Mouse (Mus musculus) heart, postnatal 0 days (tissue): ENCODE measurements at regions not wholly inside any gene's neighbourhood (a gene's known extent, or its start where the extent isn't known, plus 50 kb on each side); places are given as distances from the start of the nearest gene placed in this dataset.

ENCODE experiments used
- ATAC-seq: fragments of 200-750 bp; cut with Nextera tagmentation; 2 replicates; pipeline ENCODE4 v1.8.0; 2017; ENCODE audit warnings: low read depth, moderate number of reproducible peaks, moderate library complexity; ENCODE audit not compliant: insufficient read depth
- DNase-seq: peaks from one replicate; pipeline ENCODE4 v3.0.0-alpha.2; 2016; ENCODE audit warnings: low spot score
- H3K27ac ChIP-seq: fragments of 300-500 bp; sonication (generic); 2 replicates; pipeline ENCODE4 v1.5.1; 2014; ENCODE audit warnings: low read depth, mild to moderate bottlenecking
- H3K27me3 ChIP-seq: fragments of 300-500 bp; sonication (generic); 2 replicates; pipeline ENCODE4 v1.6.1; 2014; ENCODE audit warnings: low read length, mixed read lengths; ENCODE audit not compliant: control insufficient read depth, insufficient read depth
- H3K36me3 ChIP-seq: fragments of 300-500 bp; sonication (generic); replicated peaks from 2 replicates; pipeline ENCODE4 v1.6.1; 2014; ENCODE audit warnings: low read length, mixed read lengths; ENCODE audit not compliant: control insufficient read depth, insufficient read depth
- H3K4me1 ChIP-seq: fragments of 300-500 bp; sonication (generic); 2 replicates; pipeline ENCODE4 v1.6.1; 2014; ENCODE audit warnings: antibody characterized with exemption; ENCODE audit not compliant: control insufficient read depth, insufficient read depth
- H3K4me2 ChIP-seq: fragments of 300-500 bp; sonication (generic); 2 replicates; pipeline ENCODE4 v1.6.1; 2014; ENCODE audit warnings: low read depth, mild to moderate bottlenecking, low read length, moderate library complexity
- H3K4me3 ChIP-seq: fragments of 300-500 bp; sonication (generic); 2 replicates; pipeline ENCODE4 v1.5.1; 2014; ENCODE audit warnings: low read depth, low read length
- H3K9ac ChIP-seq: fragments of 300-500 bp; sonication (generic); replicated peaks from 2 replicates; pipeline ENCODE4 v1.6.1; 2014; ENCODE audit warnings: low read depth, low read length, mixed read lengths
- H3K9me3 ChIP-seq: fragments of 300-500 bp; sonication (generic); replicated peaks from 2 replicates; pipeline ENCODE4 v1.6.1; 2016; ENCODE audit warnings: low read length; ENCODE audit not compliant: control insufficient read depth
- CTCF ChIP-seq: IDR thresholded peaks from 2 replicates; pipeline ENCODE4 v1.5.1; 2016; ENCODE audit warnings: antibody characterized with exemption, control low read depth, low read depth
- EP300 ChIP-seq: IDR thresholded peaks from 2 replicates; pipeline ENCODE4 v1.6.1; 2016; ENCODE audit warnings: antibody characterized with exemption, low read depth
- WGBS: fragments of 180-500 bp; shearing (Covaris S2); extraction: QIAGEN DNeasy Blood & Tissue Kit; methylation state at CpG from one replicate; pipeline ENCODE4 v1.1.7; 2014; 5-methylcytosine and 5-hydroxymethylcytosine counted together

DNA sequence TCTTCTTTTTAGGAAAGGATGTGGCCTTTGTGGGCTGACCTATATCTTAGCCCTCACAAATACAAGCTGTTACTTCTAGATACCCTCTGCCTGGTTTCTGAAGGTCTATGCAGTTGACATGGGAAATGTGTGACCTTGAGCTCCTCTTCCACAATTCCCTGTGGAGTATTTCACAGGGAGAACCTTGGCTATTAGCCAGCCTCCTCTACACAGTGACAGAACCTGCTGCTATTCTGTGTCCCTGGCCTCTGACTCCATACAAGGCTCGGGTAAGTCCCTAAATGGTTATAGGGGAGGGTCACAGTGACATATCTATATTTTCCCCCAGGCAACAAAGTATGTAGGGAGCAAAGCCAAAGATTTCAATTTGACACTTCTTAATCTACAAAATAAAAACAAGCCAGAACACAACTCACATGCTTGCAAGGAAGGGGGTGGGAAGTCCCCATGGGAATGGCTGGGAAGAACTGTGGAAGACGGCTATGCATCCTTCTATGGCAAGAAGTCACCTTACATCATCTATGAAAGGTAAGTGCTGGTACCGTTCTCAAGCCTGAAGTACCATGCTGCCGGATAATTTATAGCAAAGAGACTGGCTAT is 221.2 kb upstream of the Id2 start:
- Histone ChIP-seq H3K4me3 (no peak overlapping the region), H3K27ac (peak overlapping the region; percentile 70), H3K4me1 (peaks cover 6% of the 10 kb centered on the region), H3K9me3 (no peaks in the 10 kb centered on the region), H3K4me2 (no peak overlapping the region), H3K36me3 (no peaks in the 10 kb centered on the region), H3K27me3 (no peaks in the 10 kb centered on the region), H3K9ac (no peak overlapping the region)
- 22% methylated on average over 4 of the region's 4 CpGs for WGBS
- TF ChIP-seq EP300 (peak; percentile 52; the same call in 1 of the 2 replicates), CTCF (no peak)
- DNase-seq (peak; percentile 85), ATAC-seq (peak; percentile 92)

- ATAC-seq (no peak), DNase-seq (no peak)
- TF ChIP-seq CTCF (no peak), EP300 (no peak)
- no peak overlapping the region for H3K4me2 ChIP-seq
- no peaks in the 10 kb centered on the region for H3K27me3 ChIP-seq
- H3K36me3 ChIP-seq, result no peaks in the 10 kb centered on the region
- peaks cover 6% of the 10 kb centered on the region for H3K4me1 ChIP-seq
- no peak overlapping the region for H3K27ac ChIP-seq
- H3K9me3 ChIP-seq, result no peaks in the 10 kb centered on the region
- H3K9ac ChIP-seq, result no peak overlapping the region
- WGBS, result 90% methylated on average over 1 of the region's 1 CpGs
- H3K4me3 ChIP-seq, result no peak overlapping the region
Measured at GRCm38 (mm10) chr12:25315969-25316368, 219.0 kb upstream of the Id2 start.

DNA sequence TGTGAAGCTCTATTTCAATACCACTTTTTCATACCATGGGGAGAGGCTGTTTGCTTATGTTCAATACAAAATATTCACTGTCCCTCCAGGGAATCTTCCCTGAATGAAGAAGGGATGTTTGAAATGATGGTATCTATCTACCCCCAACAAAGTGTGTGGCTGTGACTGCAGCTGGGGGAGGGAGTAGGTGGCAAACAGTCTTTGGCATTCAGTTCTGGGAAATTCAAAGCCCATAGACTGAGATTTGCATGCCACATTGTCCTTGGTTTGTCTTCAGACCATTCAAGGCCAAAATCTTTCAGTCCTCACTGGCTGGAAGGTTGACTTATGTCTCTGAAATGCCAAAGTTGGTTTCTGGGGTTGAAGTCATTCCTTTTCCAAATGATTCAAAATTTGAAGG is 216.3 kb upstream of the Id2 start:
- ATAC-seq, result no peak
- Histone ChIP-seq H3K4me2 (no peak overlapping the region), H3K27me3 (no peaks in the 10 kb centered on the region), H3K27ac (no peak overlapping the region), H3K9ac (no peak overlapping the region), H3K9me3 (no peaks in the 10 kb centered on the region), H3K36me3 (no peaks in the 10 kb centered on the region), H3K4me3 (no peak overlapping the region), H3K4me1 (peaks cover 15% of the 10 kb centered on the region)
- no peak for DNase-seq
- TF ChIP-seq EP300, result no peak
- no peak for TF ChIP-seq CTCF

- ATAC-seq (no peak), DNase-seq (no peak)
- Histone ChIP-seq H3K4me3 (no peak overlapping the region), H3K9me3 (no peaks in the 10 kb centered on the region), H3K9ac (no peak overlapping the region), H3K27me3 (no peaks in the 10 kb centered on the region), H3K36me3 (no peaks in the 10 kb centered on the region), H3K4me2 (no peak overlapping the region), H3K27ac (no peak overlapping the region), H3K4me1 (peaks cover 10% of the 10 kb centered on the region)
- TF ChIP-seq EP300 (no peak), CTCF (no peak)
- WGBS, result 86% methylated on average over 2 of the region's 2 CpGs
Measured at GRCm38 (mm10) chr12:25312390-25312789, 215.4 kb upstream of the Id2 start.

- no peaks in the 10 kb centered on the region for H3K9me3 ChIP-seq
- no peak for TF ChIP-seq EP300
- no peak for TF ChIP-seq CTCF
- ATAC-seq (no peak), DNase-seq (no peak)
- WGBS, result 76% methylated on average over 7 of the region's 7 CpGs
- no peak overlapping the region for H3K4me3 ChIP-seq
- H3K36me3 ChIP-seq, result no peaks in the 10 kb centered on the region
- H3K27me3 ChIP-seq, result no peaks in the 10 kb centered on the region
- H3K4me1 ChIP-seq, result peaks cover 10% of the 10 kb centered on the region
- H3K4me2 ChIP-seq, result no peak overlapping the region
- no peak overlapping the region for H3K9ac ChIP-seq
- H3K27ac ChIP-seq, result no peak overlapping the region
Measured at GRCm38 (mm10) chr12:25311728-25312127, 214.8 kb upstream of the Id2 start.

DNA sequence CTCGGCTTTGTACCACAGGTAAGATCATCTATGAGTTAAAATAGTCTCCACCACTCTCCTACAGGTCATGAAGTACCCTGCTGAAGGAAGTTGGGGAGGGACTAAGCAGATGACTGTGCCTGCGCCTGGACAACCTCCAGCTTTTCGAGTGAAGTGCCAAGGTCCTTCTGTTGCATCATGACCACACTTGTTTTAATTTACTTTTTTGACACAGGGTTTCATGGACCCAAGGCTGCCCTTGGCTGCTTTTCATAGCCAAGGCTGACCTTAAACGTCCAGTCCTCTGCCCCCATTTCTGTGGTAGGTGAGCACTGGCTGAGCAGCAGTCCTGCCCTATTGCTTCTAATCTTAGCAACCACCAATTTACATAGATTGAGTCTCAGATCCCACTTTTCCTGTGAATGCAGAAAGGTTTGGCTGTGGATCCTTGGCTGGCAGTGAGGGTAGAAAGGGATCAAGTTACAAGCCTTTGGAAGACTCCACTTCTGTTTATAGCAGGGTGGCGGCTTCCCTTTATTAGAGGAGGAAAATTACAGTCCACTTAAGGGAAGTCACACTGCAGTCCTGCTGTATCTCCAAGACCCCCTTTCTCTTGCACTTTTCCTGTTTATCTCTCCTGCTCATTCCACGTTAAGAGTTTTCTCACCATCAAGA is 213.5 kb upstream of the Id2 start:
- no peak for ATAC-seq

More for the DNA sequence above, 213.5 kb upstream of the Id2 start:
- WGBS, result 48% methylated on average over 6 of the region's 6 CpGs
- Histone ChIP-seq H3K9ac (no peak overlapping the region), H3K9me3 (no peaks in the 10 kb centered on the region), H3K27ac (no peak overlapping the region), H3K4me1 (peaks cover 10% of the 10 kb centered on the region), H3K36me3 (no peaks in the 10 kb centered on the region), H3K4me3 (no peak overlapping the region), H3K27me3 (no peaks in the 10 kb centered on the region), H3K4me2 (no peak overlapping the region)
- peak; percentile 41 for DNase-seq
- TF ChIP-seq CTCF (no peak), EP300 (no peak)
